Mouse (Mus musculus) bone marrow macrophage, adult 2 months (primary cell): ENCODE measurements at regions not wholly inside any gene's neighbourhood (a gene's known extent, or its start where the extent isn't known, plus 50 kb on each side); places are given as distances from the start of the nearest gene placed in this dataset.

Experiments used
- CTCF ChIP-seq: IDR thresholded peaks from 2 replicates; pipeline ENCODE4 v1.5.1; 2012; ENCODE audit warnings: low read depth, mild to moderate bottlenecking, low read length, moderate library complexity
- POLR2A ChIP-seq: IDR thresholded peaks from 2 replicates; pipeline ENCODE4 v1.6.1; 2012; ENCODE audit warnings: mild to moderate bottlenecking, low read depth, low read length, borderline replicate concordance

DNA sequence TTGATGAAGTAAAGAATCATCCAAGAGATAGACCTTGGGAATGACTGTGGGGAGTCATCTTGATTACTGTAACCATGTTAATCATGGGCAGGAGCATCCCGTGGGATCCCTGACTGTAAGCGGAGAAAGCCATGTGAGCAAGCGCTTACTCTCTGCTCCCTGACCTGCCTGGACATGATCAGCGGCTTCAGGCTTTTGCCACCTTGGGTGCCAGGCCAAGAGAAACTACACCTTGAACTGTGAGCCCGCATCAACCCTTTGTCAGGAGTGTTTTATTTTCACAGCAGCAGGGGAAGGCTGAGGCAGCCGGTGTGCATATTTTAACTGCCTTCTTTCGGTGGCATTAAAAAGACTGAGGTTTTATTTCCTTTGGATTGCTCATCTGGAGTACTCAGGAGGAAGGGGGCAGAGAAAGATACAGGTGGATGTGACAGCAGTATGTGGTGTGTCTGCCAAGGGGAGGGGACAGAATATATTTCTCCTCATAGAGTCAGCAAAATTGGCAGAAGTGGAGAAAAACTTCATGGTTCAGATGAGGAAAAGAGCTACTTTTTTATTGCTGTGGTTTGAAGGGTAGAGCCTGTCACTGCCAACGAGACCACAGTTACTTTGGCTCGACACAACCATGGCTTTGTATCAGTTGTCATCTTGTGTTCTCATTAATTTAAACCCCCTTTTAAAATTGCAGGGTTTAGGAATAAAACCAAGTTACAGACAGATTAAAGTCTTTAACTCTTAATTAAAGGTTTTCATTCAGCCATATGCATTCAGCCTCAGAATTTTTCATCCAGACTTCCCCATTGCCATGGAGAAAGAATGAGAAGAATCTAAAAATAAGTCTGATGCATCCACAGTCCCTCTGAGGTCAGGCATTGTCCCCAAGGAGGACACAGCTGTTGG lies 208.1 kb upstream of the Ercc4 start:
- TF ChIP-seq POLR2A (no peak), CTCF (no peak)
